Mouse (Mus musculus): Measurements from ENCODE around the gene Mcrip1.
"Not testable (repeated sequence)": the region's sequence is repeated elsewhere in the genome, so short reads cannot be mapped to it uniquely, and the experiment has no call there.

Gene Mcrip1

GRCm38 (mm10) chr11:120549168-120549945, at the start of gene Mcrip1:
Gene Mcrip1, minus strand, starts transcription at chr11:120549727.
- peak; percentile 94 to 96 for DNase-seq

GRCm38 (mm10) chr11:120598990-120599549, 49.5 kb upstream of the Mcrip1 start:
- DNase-seq: no peak

- DNase-seq: peak; percentile 93 to 96
Observed at GRCm38 (mm10) chr11:120598283-120598989, 48.9 kb upstream of the Mcrip1 start, which contains the start of the genes Alyref and Anapc11. Gene Alyref, minus strand, starts transcription at chr11:120598365. Gene Anapc11, plus strand, starts transcription at chr11:120598421.

GRCm38 (mm10) chr11:120597240-120598235, 48.0 kb upstream of the Mcrip1 start:
- peak; percentile 24 to 47 for DNase-seq

- DNase-seq: no peak
Observed at GRCm38 (mm10) chr11:120588531-120588930, 39.0 kb upstream of the Mcrip1 start.

GRCm38 (mm10) chr11:120583937-120584336, 34.4 kb upstream of the Mcrip1 start:
- no peak for DNase-seq

- not testable (repeated sequence) for DNase-seq
Observed at GRCm38 (mm10) chr11:120582982-120583293, 33.4 kb upstream of the Mcrip1 start.

- peak in 1 of 2 experiments; percentile 40 for DNase-seq
Observed at GRCm38 (mm10) chr11:120582268-120582981, 32.9 kb upstream of the Mcrip1 start.

- DNase-seq: peak; percentile 88 to 89
Observed at GRCm38 (mm10) chr11:120581490-120582267, 32.2 kb upstream of the Mcrip1 start, which contains the start of gene Arhgdia. Gene Arhgdia, minus strand, starts transcription at chr11:120581624.

GRCm38 (mm10) chr11:120580871-120581331, 31.4 kb upstream of the Mcrip1 start:
- peak; percentile 51 to 64 for DNase-seq

- peak; percentile 30 to 56 for DNase-seq
Observed at GRCm38 (mm10) chr11:120580190-120580589, 30.7 kb upstream of the Mcrip1 start.

GRCm38 (mm10) chr11:120579316-120580107, 30.0 kb upstream of the Mcrip1 start:
- DNase-seq: peak; percentile 78 to 83

- DNase-seq: peak in 1 of 2 experiments; percentile 41
Observed at GRCm38 (mm10) chr11:120578694-120579243, 29.2 kb upstream of the Mcrip1 start.

- peak in 1 of 2 experiments; percentile 26 for DNase-seq
Observed at GRCm38 (mm10) chr11:120578024-120578693, 28.6 kb upstream of the Mcrip1 start.

- DNase-seq: no peak
Observed at GRCm38 (mm10) chr11:120577211-120578023, 27.9 kb upstream of the Mcrip1 start.

- no peak for DNase-seq
Observed at GRCm38 (mm10) chr11:120576365-120576981, 26.9 kb upstream of the Mcrip1 start.

- DNase-seq: no peak
Observed at GRCm38 (mm10) chr11:120575940-120576339, 26.4 kb upstream of the Mcrip1 start.
